Mouse (Mus musculus): ENCODE data around the gene Ccr4.
"Not testable (repeated sequence)": the region's sequence is repeated elsewhere in the genome, so short reads cannot be mapped to it uniquely, and the experiment has no call there.

Ccr4 gene

GRCm38 (mm10) chr9:114522501-114522900 is 17.8 kb upstream of the Ccr4 start:
- DNase-seq (ENCODE audit: low spot score): no peak

- peak; percentile 53 for DNase-seq (ENCODE audit: low spot score)
Observed at GRCm38 (mm10) chr9:114522041-114522440, 17.3 kb upstream of the Ccr4 start.

GRCm38 (mm10) chr9:114520529-114520928 is 15.8 kb upstream of the Ccr4 start:
- DNase-seq (ENCODE audit: low spot score): not testable (repeated sequence)

GRCm38 (mm10) chr9:114518812-114519477 is 14.2 kb upstream of the Ccr4 start:
- DNase-seq (ENCODE audit: low spot score): no peak

GRCm38 (mm10) chr9:114517924-114518497 is 13.3 kb upstream of the Ccr4 start:
- DNase-seq (ENCODE audit: low spot score): no peak

- no peak for DNase-seq (ENCODE audit: low spot score)
Observed at GRCm38 (mm10) chr9:114515364-114515763, 10.6 kb upstream of the Ccr4 start, which contains the start of gene C130032M10Rik. TSS of gene C130032M10Rik (plus strand) at chr9:114515697.

- no peak for DNase-seq (ENCODE audit: low spot score)
Observed at GRCm38 (mm10) chr9:114512831-114513230, 8.1 kb upstream of the Ccr4 start.

- DNase-seq (ENCODE audit: low spot score): no peak
Observed at GRCm38 (mm10) chr9:114509785-114510184, 5.1 kb upstream of the Ccr4 start.

GRCm38 (mm10) chr9:114507421-114507820 is 2.7 kb upstream of the Ccr4 start:
- DNase-seq (ENCODE audit: low spot score): no peak

GRCm38 (mm10) chr9:114506564-114506963 is 1.8 kb upstream of the Ccr4 start:
- no peak for DNase-seq (ENCODE audit: low spot score)

- no peak for DNase-seq (ENCODE audit: low spot score)
Observed at GRCm38 (mm10) chr9:114502711-114503427, 1.8 kb downstream of the Ccr4 start.

- DNase-seq (ENCODE audit: low spot score): no peak
Observed at GRCm38 (mm10) chr9:114501913-114502312, 2.8 kb downstream of the Ccr4 start.

GRCm38 (mm10) chr9:114501111-114501510 is 3.6 kb downstream of the Ccr4 start:
- DNase-seq (ENCODE audit: low spot score): no peak

- DNase-seq (ENCODE audit: low spot score): peak; percentile 88
Observed at GRCm38 (mm10) chr9:114499783-114500515, 4.8 kb downstream of the Ccr4 start.

GRCm38 (mm10) chr9:114498218-114498617 is 6.5 kb downstream of the Ccr4 start:
- peak; percentile 95 for DNase-seq (ENCODE audit: low spot score)

- no peak for DNase-seq (ENCODE audit: low spot score)
Observed at GRCm38 (mm10) chr9:114496469-114496868, 8.2 kb downstream of the Ccr4 start.

GRCm38 (mm10) chr9:114487481-114488258 is 17.0 kb downstream of the Ccr4 start:
- no peak for DNase-seq (ENCODE audit: low spot score)

GRCm38 (mm10) chr9:114486808-114487207 is 17.9 kb downstream of the Ccr4 start:
- DNase-seq (ENCODE audit: low spot score): no peak

GRCm38 (mm10) chr9:114484771-114485170 is 19.9 kb downstream of the Ccr4 start:
- DNase-seq (ENCODE audit: low spot score): no peak

GRCm38 (mm10) chr9:114480940-114481339 is 23.8 kb downstream of the Ccr4 start:
- DNase-seq (ENCODE audit: low spot score): no peak

- no peak for DNase-seq (ENCODE audit: low spot score)
Observed at GRCm38 (mm10) chr9:114477019-114477418, 27.7 kb downstream of the Ccr4 start.

GRCm38 (mm10) chr9:114471892-114472291 is 32.8 kb downstream of the Ccr4 start:
- no peak for DNase-seq (ENCODE audit: low spot score)
